Mouse (Mus musculus) midbrain, embryonic 15.5 days (tissue): Measurements from ENCODE around the gene Ap4e1. TPM values are rescaled to one million over a fixed set of nuclear protein-coding genes. Genes with fewer than 3 reads are reported as not detected.
"Not testable (repeated sequence)": the region's sequence is repeated elsewhere in the genome, so short reads cannot be mapped to it uniquely, and the experiment has no call there.

ENCODE experiments used
- ATAC-seq: fragments of 200-750 bp; cut with Nextera tagmentation; replicated peaks from 2 replicates; pipeline ENCODE4 v1.8.0; 2017; ENCODE audit warnings: moderate TSS enrichment
- H3K27ac ChIP-seq: fragments of 300-500 bp; sonication (generic); 2 replicates; pipeline ENCODE4 v1.5.1; 2015; ENCODE audit warnings: mild to moderate bottlenecking, inconsistent platforms
- H3K27me3 ChIP-seq: fragments of 300-500 bp; sonication (generic); replicated peaks from 2 replicates; pipeline ENCODE4 v1.6.1; 2015; ENCODE audit warnings: inconsistent platforms
- H3K36me3 ChIP-seq: fragments of 300-500 bp; sonication (generic); replicated peaks from 2 replicates; pipeline ENCODE4 v1.6.1; 2015; ENCODE audit warnings: inconsistent platforms
- H3K4me1 ChIP-seq: fragments of 300-500 bp; sonication (generic); 2 replicates; pipeline ENCODE4 v1.6.1; 2015; ENCODE audit warnings: inconsistent platforms
- H3K4me2 ChIP-seq: fragments of 300-500 bp; sonication (generic); 2 replicates; pipeline ENCODE4 v1.6.1; 2015; ENCODE audit warnings: inconsistent platforms, mild to moderate bottlenecking, moderate library complexity
- H3K4me3 ChIP-seq: fragments of 300-500 bp; sonication (generic); 2 replicates; pipeline ENCODE4 v1.5.1; 2015; ENCODE audit warnings: mild to moderate bottlenecking, inconsistent platforms
- H3K9ac ChIP-seq: fragments of 300-500 bp; sonication (generic); 2 replicates; pipeline ENCODE4 v1.6.1; 2015; ENCODE audit warnings: mild to moderate bottlenecking, inconsistent platforms
- H3K9me3 ChIP-seq: fragments of 300-500 bp; sonication (generic); 2 replicates; pipeline ENCODE4 v1.6.1; 2016; ENCODE audit warnings: inconsistent platforms
- WGBS: fragments of 180-500 bp; shearing (Covaris S2); methylation state at CpG from one replicate; pipeline ENCODE4 v1.1.7; 2015; ENCODE audit warnings: mixed read lengths; 5-methylcytosine and 5-hydroxymethylcytosine counted together
- polyA plus RNA-seq: library from polyadenylated mRNA; unstranded; fragments of >200 nt; fragmentation: Nextera tagmentation; extraction: Ambion mirVana; gene quantifications from 2 replicates; pipeline ENCODE4 v1.2.1, GENCODE M21; 2015

Ap4e1 gene
- polyA plus RNA-seq, 1 experiment from 2014 or later, result 14.0 TPM

DNA sequence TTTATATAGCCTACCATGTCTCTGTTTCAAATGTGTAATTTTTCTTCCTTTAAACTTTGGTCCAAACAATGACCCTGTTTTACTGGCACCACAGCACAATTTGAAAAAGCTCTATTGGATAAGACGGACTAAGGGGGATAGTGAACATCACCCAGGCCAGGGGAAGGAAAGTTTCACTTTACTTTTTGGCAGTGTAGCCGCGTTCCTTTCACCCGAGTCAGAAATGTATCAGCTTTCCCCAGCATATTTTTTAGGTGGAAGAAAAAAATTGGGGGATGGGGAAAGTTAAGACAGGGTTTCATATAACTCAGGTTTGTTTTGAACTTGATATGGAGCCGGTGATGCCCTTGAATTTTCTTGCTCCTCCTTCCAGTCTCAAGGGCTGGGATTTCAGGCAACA, 1.0 kb upstream of the Ap4e1 start:
- peaks cover 9% of the 10 kb centered on the region; the same call in 1 of the 2 replicates for H3K36me3 ChIP-seq
- no peak overlapping the region for H3K4me3 ChIP-seq
- H3K9me3 ChIP-seq, result no peaks in the 10 kb centered on the region
- H3K27me3 ChIP-seq, result no peaks in the 10 kb centered on the region
- no peak overlapping the region for H3K27ac ChIP-seq
- H3K4me1 ChIP-seq, result peaks cover 18% of the 10 kb centered on the region
- no peak for ATAC-seq
- no peak overlapping the region for H3K4me2 ChIP-seq
- no peak overlapping the region for H3K9ac ChIP-seq
- 89% methylated on average over 5 of the region's 5 CpGs for WGBS

DNA sequence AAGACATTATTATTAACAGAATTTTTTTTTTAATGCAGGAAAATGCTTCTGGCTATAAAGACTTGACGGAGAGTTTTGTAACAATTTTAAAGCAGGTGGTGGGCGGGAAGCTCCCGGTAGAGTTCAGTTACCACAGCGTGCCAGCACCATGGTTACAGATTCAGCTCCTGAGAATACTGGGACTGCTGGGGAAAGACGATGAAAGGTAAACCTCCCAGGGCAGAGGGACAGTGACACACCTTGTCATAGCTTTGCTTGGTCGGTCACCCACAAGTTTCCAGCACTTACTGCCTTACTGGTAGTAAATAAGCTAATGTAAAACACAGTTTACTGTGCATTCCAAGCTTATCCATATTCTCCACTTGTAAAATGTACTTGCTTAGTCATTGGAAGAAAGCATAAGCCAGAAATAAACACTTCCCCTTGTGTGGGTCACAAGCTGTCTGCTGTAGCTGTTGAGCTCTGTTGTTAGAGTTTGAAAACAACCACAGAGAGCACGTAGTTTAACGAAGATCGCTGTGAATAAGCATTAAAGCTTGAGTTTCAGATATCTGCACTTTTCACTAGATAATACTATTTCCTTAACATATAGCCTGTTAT, 26.6 kb downstream of the Ap4e1 start:
- no peaks in the 10 kb centered on the region for H3K27me3 ChIP-seq
- no peak overlapping the region for H3K27ac ChIP-seq
- ATAC-seq, result no peak
- H3K4me3 ChIP-seq, result no peak overlapping the region
- H3K4me2 ChIP-seq, result no peak overlapping the region
- no peaks in the 10 kb centered on the region for H3K9me3 ChIP-seq
- H3K9ac ChIP-seq, result no peak overlapping the region
- WGBS, result 92% methylated on average over 9 of the region's 9 CpGs
- H3K4me1 ChIP-seq, result no peaks in the 10 kb centered on the region
- H3K36me3 ChIP-seq, result peaks cover 34% of the 10 kb centered on the region

DNA sequence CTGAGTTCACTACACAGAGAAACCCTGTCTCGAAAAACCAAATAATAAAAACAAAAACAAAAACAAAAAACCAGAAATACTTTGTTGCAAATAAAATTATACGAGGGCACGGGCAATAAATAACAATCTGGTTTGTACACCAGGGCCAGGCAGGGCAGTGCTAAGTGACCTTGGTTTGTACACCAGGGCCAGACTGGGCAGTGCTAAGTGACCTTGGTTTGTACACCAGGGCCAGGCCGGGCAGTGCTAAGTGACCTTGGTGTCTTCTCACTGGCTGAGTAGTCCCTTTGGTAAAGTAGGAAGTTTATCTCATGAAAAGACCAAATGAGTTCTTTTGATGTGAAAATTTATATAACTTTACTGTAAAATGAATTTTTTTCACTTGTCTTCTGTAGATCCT, 28.8 kb downstream of the Ap4e1 start:
- Histone ChIP-seq H3K27me3 (no peaks in the 10 kb centered on the region), H3K36me3 (peaks cover 29% of the 10 kb centered on the region), H3K27ac (no peak overlapping the region), H3K4me1 (no peaks in the 10 kb centered on the region), H3K9me3 (no peaks in the 10 kb centered on the region), H3K4me2 (no peak overlapping the region), H3K4me3 (no peak overlapping the region), H3K9ac (no peak overlapping the region)
- no peak for ATAC-seq
- 96% methylated on average over 4 of the region's 4 CpGs for WGBS

DNA sequence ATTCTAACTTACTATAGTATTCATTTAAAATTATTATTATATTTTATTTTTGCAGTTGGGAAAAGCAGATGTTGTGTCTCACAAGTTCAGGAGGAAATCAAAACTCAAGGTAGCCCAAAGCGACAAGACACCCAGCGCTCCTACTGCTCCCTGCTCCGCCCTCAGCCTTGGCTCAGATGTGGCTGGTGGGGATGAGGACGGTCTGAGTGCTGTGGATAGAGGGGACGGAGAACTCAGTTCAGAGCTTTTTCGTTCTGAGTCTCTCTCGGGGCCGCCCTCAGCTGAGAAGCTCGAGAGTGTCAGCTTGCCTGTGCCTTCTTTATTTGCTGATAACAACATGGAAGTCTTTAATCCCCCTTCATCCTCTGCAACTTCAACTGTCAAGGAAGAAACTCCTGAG, 53.0 kb downstream of the Ap4e1 start:
- Histone ChIP-seq H3K4me3 (no peak overlapping the region), H3K27ac (no peak overlapping the region), H3K9ac (no peak overlapping the region), H3K4me1 (no peaks in the 10 kb centered on the region), H3K27me3 (no peaks in the 10 kb centered on the region), H3K4me2 (no peak overlapping the region), H3K36me3 (peaks cover 36% of the 10 kb centered on the region), H3K9me3 (no peaks in the 10 kb centered on the region)
- no peak for ATAC-seq
- WGBS, result 92% methylated on average over 9 of the region's 9 CpGs

DNA sequence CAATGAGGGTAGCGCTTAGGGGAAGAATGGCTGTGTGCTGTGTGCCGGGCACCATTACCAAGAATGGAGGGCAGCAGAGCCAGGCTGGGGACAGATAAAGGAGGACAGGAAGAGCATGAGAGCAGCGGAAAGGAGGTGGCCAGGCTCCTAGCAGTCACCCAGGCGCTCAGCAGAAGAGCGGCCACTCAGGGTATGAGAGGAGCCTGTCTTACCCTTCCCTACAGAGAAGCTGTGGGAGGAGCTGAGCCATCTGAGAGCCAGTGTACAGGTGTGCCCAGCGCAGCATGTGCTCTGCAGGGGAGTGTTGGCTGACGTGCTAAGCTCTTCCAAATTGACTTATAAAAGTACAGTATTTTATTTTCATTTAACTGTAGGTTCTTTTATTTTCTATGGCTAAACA, 60.3 kb downstream of the Ap4e1 start:
- no peaks in the 10 kb centered on the region for H3K27me3 ChIP-seq
- WGBS, result 76% methylated on average over 7 of the region's 7 CpGs
- no peak overlapping the region for H3K4me3 ChIP-seq
- peaks cover 12% of the 10 kb centered on the region; the same call in 1 of the 2 replicates for H3K4me1 ChIP-seq
- peaks cover 4% of the 10 kb centered on the region; the same call in 1 of the 2 replicates for H3K36me3 ChIP-seq
- no peak overlapping the region for H3K27ac ChIP-seq
- H3K4me2 ChIP-seq, result no peak overlapping the region
- no peak for ATAC-seq
- H3K9me3 ChIP-seq, result no peaks in the 10 kb centered on the region
- no peak overlapping the region for H3K9ac ChIP-seq

DNA sequence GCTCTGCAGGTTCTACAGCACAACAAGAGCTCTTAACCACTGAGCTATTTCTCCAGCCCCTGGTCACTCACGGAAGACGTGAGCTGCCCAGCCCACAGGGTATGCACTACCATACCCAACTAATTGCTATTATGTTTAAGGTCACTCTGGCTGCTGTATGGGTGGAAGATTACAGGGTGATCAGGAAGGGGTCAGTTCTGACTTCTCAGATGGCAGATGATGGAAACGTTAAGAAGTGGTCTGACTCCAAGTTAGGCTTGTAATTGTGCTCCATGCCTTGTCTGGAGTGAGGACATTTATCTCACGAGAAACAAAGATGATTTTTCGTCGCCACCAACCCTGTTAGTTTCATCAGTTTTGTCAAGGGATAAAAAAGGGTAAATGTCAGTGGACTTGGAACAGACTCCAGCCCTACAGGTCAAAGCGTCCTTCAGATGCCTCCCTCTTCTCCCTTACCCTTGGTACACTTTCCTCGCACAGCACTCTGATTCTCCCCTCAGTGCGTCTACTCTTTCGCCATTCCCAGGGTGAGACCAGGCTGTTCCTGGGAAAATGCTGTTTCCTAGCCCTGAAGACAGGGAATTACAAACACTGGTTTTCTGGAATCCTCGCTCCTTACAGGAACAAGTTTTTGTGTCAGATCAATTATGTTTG, 61.4 kb downstream of the Ap4e1 start:
- peak; percentile 28; the same call in 1 of the 2 replicates for ATAC-seq
- Histone ChIP-seq H3K9me3 (no peaks in the 10 kb centered on the region), H3K4me1 (peaks cover 12% of the 10 kb centered on the region; the same call in 1 of the 2 replicates), H3K4me3 (peak overlapping the region; percentile 90), H3K36me3 (peaks cover 4% of the 10 kb centered on the region; the same call in 1 of the 2 replicates), H3K27me3 (no peaks in the 10 kb centered on the region), H3K4me2 (peak overlapping the region; percentile 77), H3K9ac (peak overlapping the region; percentile 83; the same call in 1 of the 2 replicates), H3K27ac (peak overlapping the region; percentile 72; the same call in 1 of the 2 replicates)
- WGBS, result 15% methylated on average over 11 of the region's 11 CpGs

DNA sequence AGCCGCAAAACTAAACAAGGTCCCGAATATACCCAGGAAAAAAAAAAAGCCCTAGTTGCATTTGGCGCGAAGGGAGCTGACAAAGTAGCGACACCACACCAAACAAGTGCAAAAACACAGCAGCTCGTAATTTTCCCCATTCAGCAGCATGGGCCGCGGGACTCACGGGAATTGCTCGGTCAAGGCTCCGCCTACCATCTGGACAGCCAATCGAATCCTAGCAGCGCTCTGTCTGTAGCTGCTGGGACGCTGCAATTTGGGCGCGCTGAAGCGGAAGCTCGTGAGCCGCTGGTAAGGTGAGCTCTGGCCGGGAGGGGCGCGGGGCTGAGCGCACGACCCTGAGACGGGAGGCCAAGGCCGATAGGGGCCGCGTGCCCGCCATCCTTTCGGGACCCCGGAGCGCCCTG, 61.9 kb downstream of the Ap4e1 start, which contains the start of gene Blvra:
Blvra (plus strand) TSS at position 231 of the 407 bp plus-strand sequence.
- peak; percentile 99 for ATAC-seq
- Histone ChIP-seq H3K27me3 (no peaks in the 10 kb centered on the region), H3K4me3 (peak within 1 kb of the TSS; percentile 90), H3K36me3 (peaks cover 4% of the 10 kb centered on the region; the same call in 1 of the 2 replicates), H3K9ac (peak within 1 kb of the TSS; percentile 83), H3K9me3 (no peaks in the 10 kb centered on the region), H3K27ac (peak within 1 kb of the TSS; percentile 72), H3K4me1 (peaks cover 12% of the 10 kb centered on the region; the same call in 1 of the 2 replicates), H3K4me2 (peak within 1 kb of the TSS; percentile 77)
- 1% methylated on average over 28 of the region's 32 CpGs for WGBS

DNA sequence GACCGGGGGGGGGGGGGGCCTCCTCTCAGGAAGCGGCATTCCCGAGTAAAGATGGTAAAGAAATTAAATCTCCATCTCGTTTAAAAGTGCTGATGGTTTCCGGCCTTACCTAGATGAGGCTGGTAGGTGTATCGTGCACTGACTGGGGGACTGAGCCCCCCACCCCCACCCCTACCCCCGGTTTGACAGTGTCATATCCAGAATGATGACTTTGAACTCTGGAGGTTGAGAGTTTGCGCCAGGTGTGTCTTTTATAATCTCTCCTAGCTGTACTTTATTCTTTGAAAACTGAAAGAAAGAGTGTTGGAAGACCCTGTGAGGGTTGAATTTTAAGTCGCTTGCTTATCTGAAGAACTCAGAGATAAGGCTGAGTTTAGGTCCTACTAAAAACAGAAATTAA, 62.4 kb downstream of the Ap4e1 start:
- Histone ChIP-seq H3K4me3 (peak overlapping the region; percentile 90), H3K4me1 (peaks cover 12% of the 10 kb centered on the region; the same call in 1 of the 2 replicates), H3K9me3 (no peaks in the 10 kb centered on the region), H3K36me3 (no peaks in the 10 kb centered on the region; the same call in 1 of the 2 replicates), H3K9ac (peak overlapping the region; percentile 83), H3K4me2 (peak overlapping the region; percentile 77), H3K27me3 (no peaks in the 10 kb centered on the region), H3K27ac (peak overlapping the region; percentile 72)
- ATAC-seq, result no peak; the same call in 1 of the 2 replicates
- WGBS, result 13% methylated on average over 9 of the region's 9 CpGs

DNA sequence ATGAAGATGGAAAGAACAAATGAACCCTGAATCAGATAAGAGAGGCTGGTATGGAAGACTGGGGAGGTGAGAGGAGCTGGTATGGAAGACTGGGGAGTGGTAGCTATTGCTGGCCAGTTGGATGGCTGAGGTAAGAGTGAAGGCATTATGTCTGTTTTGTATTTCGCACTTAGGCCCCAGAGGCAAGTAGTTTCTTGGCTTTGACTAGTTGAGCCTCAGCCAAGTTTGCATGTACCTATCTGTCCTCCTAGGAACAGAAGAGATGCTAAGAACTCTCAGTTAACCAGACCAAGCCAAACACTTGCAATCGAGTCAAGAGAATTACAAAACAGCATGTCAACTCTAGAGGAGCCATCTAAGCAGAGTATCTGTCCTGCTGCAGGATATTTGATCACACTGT, 65.6 kb downstream of the Ap4e1 start:
- Histone ChIP-seq H3K27me3 (no peaks in the 10 kb centered on the region), H3K36me3 (no peaks in the 10 kb centered on the region), H3K9me3 (no peaks in the 10 kb centered on the region), H3K4me2 (no peak overlapping the region), H3K4me3 (no peak overlapping the region), H3K4me1 (peaks cover 12% of the 10 kb centered on the region; the same call in 1 of the 2 replicates), H3K27ac (no peak overlapping the region), H3K9ac (no peak overlapping the region)
- ATAC-seq, result no peak
- 91% methylated on average over 2 of the region's 2 CpGs for WGBS

DNA sequence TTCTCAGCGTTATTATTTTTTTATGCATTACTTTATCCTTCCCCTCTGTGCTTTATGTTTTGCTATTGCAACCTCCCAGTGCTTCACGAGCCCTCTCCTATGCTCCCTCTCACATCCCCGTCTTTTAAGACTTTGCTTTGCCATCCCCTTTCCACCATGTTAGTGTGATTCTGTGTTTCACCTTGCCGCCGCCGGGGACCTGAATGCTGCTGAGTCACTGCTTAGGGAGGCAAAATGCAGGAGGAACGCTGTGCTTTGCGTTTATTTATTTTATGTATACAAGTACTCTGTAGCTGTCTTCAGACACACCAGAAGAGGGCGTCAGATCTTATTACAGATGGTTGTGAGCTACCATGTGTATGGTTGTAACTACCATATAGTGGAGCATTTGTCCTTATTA, 69.1 kb downstream of the Ap4e1 start:
- no peaks in the 10 kb centered on the region for H3K36me3 ChIP-seq
- 79% methylated on average over 9 of the region's 9 CpGs for WGBS
- no peak for ATAC-seq

DNA sequence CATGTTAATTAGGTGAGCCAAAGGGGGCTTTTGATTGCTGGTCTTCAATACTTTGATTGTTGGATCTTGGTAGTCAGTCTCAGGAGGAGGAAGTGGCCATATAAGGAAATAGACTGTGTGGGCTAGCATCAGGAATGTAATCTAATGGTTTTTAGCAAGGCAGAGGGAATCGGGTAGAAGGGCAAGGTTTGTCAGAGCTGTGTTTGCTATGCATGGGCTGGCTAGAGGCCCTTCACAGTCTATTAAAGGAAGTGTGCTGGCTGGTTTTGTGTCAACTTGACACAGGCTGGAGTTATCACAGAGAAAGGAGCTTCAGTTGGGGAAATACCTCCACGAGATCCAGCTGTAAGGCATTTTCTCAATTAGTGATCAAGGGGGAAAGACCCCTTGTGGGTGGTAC, 70.5 kb downstream of the Ap4e1 start:
- ATAC-seq, H3K9me3 ChIP-seq, H3K27me3 ChIP-seq, H3K4me1 ChIP-seq, H3K36me3 ChIP-seq, H3K27ac ChIP-seq, H3K4me3 ChIP-seq, H3K4me2 ChIP-seq, H3K9ac ChIP-seq: not testable (repeated sequence)
- WGBS, result 76% methylated on average over 2 of the region's 2 CpGs

More for the DNA sequence above, 69.1 kb downstream of the Ap4e1 start:
- Histone ChIP-seq H3K9me3 (no peaks in the 10 kb centered on the region), H3K9ac (no peak overlapping the region), H3K27me3 (no peaks in the 10 kb centered on the region), H3K4me3 (no peak overlapping the region), H3K4me2 (no peak overlapping the region), H3K4me1 (no peaks in the 10 kb centered on the region), H3K27ac (no peak overlapping the region)

DNA sequence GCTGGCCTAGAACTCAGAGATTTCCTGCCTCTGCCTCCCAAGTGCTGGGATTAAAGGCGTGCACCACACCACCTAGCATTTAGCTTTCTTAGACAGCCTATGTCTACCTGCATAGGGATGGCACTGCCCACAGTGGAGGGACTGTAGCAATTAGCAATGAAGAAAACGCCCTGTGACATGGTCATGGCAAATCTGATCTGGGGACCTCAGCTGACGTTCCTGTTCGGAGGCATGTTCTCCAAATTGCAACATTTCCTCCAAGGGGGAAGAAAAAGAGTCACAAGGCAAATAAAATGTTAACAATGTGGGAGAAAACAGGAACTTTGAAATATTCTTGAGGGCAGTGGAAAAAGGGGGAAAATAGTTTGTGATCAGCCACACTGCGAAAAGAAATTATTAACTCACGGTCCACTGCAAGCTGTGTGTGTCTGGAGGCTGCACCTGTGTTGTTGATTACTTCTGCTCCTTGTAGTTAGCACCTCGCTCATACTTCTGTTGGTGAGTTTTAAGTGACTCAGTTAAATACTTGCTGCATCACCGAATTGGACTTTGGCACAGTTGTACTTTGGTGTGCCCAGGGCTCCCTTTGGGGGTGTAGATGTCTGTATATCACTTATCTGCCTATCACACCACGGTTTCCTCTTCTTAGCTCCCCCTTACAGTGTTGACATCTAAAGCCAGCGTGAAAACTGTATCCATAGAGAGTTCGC, 71.5 kb downstream of the Ap4e1 start:
- no peaks in the 10 kb centered on the region for H3K36me3 ChIP-seq
- no peaks in the 10 kb centered on the region for H3K9me3 ChIP-seq
- H3K27me3 ChIP-seq, result no peaks in the 10 kb centered on the region
- 91% methylated on average over 11 of the region's 11 CpGs for WGBS
- H3K4me2 ChIP-seq, result no peak overlapping the region
- H3K4me1 ChIP-seq, result no peaks in the 10 kb centered on the region
- H3K4me3 ChIP-seq, result no peak overlapping the region
- no peak for ATAC-seq
- no peak overlapping the region for H3K27ac ChIP-seq
- H3K9ac ChIP-seq, result no peak overlapping the region
